ENCODE assay signal across 8 mouse cellular contexts in the genomic region with DNA sequence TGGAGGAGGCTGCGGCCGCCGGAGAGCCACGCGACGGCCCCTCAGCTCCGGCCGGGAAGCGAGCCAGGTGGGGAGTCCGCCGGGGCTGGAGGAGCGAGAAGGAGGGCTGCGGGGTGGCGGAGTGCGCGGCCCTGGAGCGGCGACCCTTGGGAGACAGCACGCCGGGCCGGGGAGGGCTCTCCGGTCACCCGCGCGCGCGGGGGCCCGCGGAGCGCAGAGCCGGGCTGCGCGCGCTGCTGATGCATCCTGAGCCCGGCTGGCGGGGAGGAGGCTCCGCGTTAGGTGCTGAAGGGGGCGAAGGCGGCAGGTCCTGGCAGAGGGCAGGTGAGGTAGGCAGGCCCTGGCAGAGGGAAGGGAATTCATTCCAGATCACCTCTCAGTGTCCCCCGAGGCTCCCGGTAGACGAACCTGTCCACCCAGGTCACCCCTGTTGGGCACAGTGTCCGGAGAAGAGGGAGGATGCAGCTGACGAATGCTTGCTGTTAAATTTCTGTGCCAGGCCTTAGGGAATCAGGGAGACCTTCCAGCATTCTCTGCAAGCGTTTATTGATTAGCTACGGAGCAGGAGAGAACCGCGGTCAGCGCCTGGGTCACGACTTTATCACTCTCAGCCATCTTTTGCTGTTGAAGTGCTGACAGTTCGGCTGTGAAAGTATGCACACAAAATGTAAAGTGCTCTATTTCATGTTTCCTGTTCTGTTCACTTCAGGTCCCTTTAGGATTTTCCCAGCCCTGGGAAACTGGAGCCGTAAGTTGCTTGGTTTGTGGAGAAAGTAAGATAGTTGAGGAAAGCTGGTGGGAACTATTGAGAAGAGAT. TPM values are rescaled to one million over a fixed set of nuclear protein-coding genes. Genes with fewer than 3 reads are reported as not detected.
DNase-seq lines count a peak whose midpoint lies in the region; ATAC-seq and TF ChIP-seq lines count a peak whose summit lies in the region.

No protein-coding gene starts in this region.

- H3K79me2 ChIP-seq in liver, adult 2 months (ENCODE audit: control insufficient read depth, insufficient read depth, low read length), result peaks cover 3% of the 10 kb centered on the region; the same call in 1 of the 2 replicates

- no peaks in the 10 kb centered on the region for H3K27me3 ChIP-seq in liver, adult 2 months (ENCODE audit: control insufficient read depth, insufficient read depth, low read length)
- H3K27me3 ChIP-seq in midbrain, embryonic 16.5 days (ENCODE audit: control insufficient read depth, insufficient read depth, low read depth, low read length), result no peaks in the 10 kb centered on the region
- H3K27me3 ChIP-seq in testis, adult 2 months (ENCODE audit: control insufficient read depth, insufficient read depth, low read length), result no peaks in the 10 kb centered on the region

- H3K27ac ChIP-seq in liver, adult 2 months (replicated peaks; ENCODE audit: insufficient read depth, low read depth, low read length), result peak overlapping the region; percentile 68
- peak overlapping the region; percentile 91 for H3K27ac ChIP-seq in midbrain, embryonic 16.5 days (ENCODE audit: low read length)
- H3K27ac ChIP-seq in testis, adult 2 months (ENCODE audit: control insufficient read depth, insufficient read depth, low read depth, low read length), result peak overlapping the region; percentile 84

- intact Hi-C loops in left cerebral cortex, postnatal 14 days (cut with DNase I), result loop anchor here (5.0 kb wide), 1 partner anchor 145 kb away; a partner anchor contains a TSS

- H3K4me2 ChIP-seq in midbrain, embryonic 16.5 days (ENCODE audit: low read length), result peak overlapping the region; percentile 74

- H3K9me3 ChIP-seq in midbrain, embryonic 16.5 days (replicated peaks; ENCODE audit: control insufficient read depth, low read length, poor library complexity, severe bottlenecking), result no peaks in the 10 kb centered on the region

- H3K36me3 ChIP-seq in liver, adult 2 months (ENCODE audit: control insufficient read depth, insufficient read depth, low read length), result no peaks in the 10 kb centered on the region
- no peaks in the 10 kb centered on the region for H3K36me3 ChIP-seq in midbrain, embryonic 16.5 days (ENCODE audit: control insufficient read depth, insufficient read depth, low read length)
- no peaks in the 10 kb centered on the region for H3K36me3 ChIP-seq in testis, adult 2 months (ENCODE audit: control insufficient read depth, insufficient read depth, low read length)

- 2% methylated on average over 53 of the region's 53 CpGs for WGBS in liver, adult 2 months
- under 1% methylated on average over 44 of the region's 53 CpGs for whole genome bisulfite sequencing in midbrain, embryonic 16.5 days

- DNase-seq in left cerebral cortex, postnatal 14 days (ENCODE audit: low spot score in 2 of 2), result peak; percentile 42 to 55
- no peak for DNase-seq in left cerebral cortex, adult 11 months (ENCODE audit: low spot score)
- peak; percentile 72 for DNase-seq in cerebellum, adult 8-10 months
- DNase-seq in forelimb bud, embryonic 11.5 days (ENCODE audit: low read depth, low spot score), result peak; percentile 48
- peak; percentile 72 for DNase-seq in kidney, adult 18-20 months
- DNase-seq in liver, adult 2 months (ENCODE audit: extremely low read depth, low read depth, low spot score), result peak; percentile 85

- no peak for TF ChIP-seq POLR2A in liver, adult 2 months (IDR thresholded peaks at IDR 0.05; ENCODE audit: extremely low read depth, insufficient read depth, low read length)
- TF ChIP-seq POLR2A in testis, adult 2 months (IDR thresholded peaks at IDR 0.05; ENCODE audit: control insufficient read depth, low read depth, low read length), result 0 out of 2 replicates have a peak, but pooled peaks have one; percentile 27

- TF ChIP-seq CTCF in liver, adult 2 months (IDR thresholded peaks at IDR 0.05; ENCODE audit: low read depth, low read length), result no peak
- no peak for TF ChIP-seq CTCF in testis, adult 2 months (IDR thresholded peaks at IDR 0.05; ENCODE audit: control insufficient read depth, insufficient read depth, insufficient replicate concordance, low read depth, low read length)

- peak; percentile 88 for ATAC-seq in midbrain, embryonic 16.5 days

- H3K4me3 ChIP-seq in liver, adult 2 months (ENCODE audit: insufficient read depth, low read depth, low read length), result peak overlapping the region; percentile 77
- H3K4me3 ChIP-seq in midbrain, embryonic 16.5 days (ENCODE audit: low read depth, low read length), result peak overlapping the region; percentile 92
- peak overlapping the region; percentile 86 for H3K4me3 ChIP-seq in testis, adult 2 months (ENCODE audit: control insufficient read depth, low read depth, low read length)

- peaks cover 9% of the 10 kb centered on the region for H3K4me1 ChIP-seq in liver, adult 2 months (ENCODE audit: control insufficient read depth, insufficient read depth, low read length)
- H3K4me1 ChIP-seq in midbrain, embryonic 16.5 days (ENCODE audit: control insufficient read depth, insufficient read depth, low read length), result peaks cover 17% of the 10 kb centered on the region
- H3K4me1 ChIP-seq in testis, adult 2 months (ENCODE audit: control insufficient read depth, insufficient read depth, low read length), result peaks cover 13% of the 10 kb centered on the region

- H3K9ac ChIP-seq in liver, adult 2 months (ENCODE audit: low read depth, low read length), result peak overlapping the region; percentile 89
- peak overlapping the region; percentile 96 for H3K9ac ChIP-seq in midbrain, embryonic 16.5 days (ENCODE audit: low read depth, low read length)

RNA-seq across cellular contexts. Expression of a gene that starts 0.6 kb away (rescaled TPM):
- 10 to 100 TPM; 80.5 to 87.0 TPM for total RNA-seq in left cerebral cortex, postnatal 14 days (2021)
- 11.7 and 17.7 TPM in 2 replicates for total RNA-seq in liver, adult 2 months (2014; rRNA removed)
- polyA plus RNA-seq in liver, adult 2 months (2012; rRNA removed), result 29.3 and 35.6 TPM in 2 replicates
- polyA plus RNA-seq in midbrain, embryonic 16.5 days (2015; fragmentation: Nextera tagmentation; extraction: Ambion mirVana), result 44.5 and 50.4 TPM in 2 replicates
- 146 and 174 TPM in 2 replicates for polyA plus RNA-seq in testis, adult 2 months (2012; rRNA removed)
